Mouse (Mus musculus): ENCODE results near the gene Pum1.
A peak's percentile ranks its signal among the peaks of the same experiment; 100 is the strongest.

The Pum1 gene

GRCm38 (mm10) chr4:130819806-130820205 is 156.7 kb downstream of the Pum1 start:
- no peak for DNase-seq (ENCODE audit: low spot score)

- DNase-seq (ENCODE audit: low spot score) = no peak
Observed at GRCm38 (mm10) chr4:130820594-130821255, 157.6 kb downstream of the Pum1 start.

GRCm38 (mm10) chr4:130828851-130829673 is 165.9 kb downstream of the Pum1 start:
- peak; percentile 41 for DNase-seq (ENCODE audit: low spot score)
